Mouse (Mus musculus) heart, adult 2 months (tissue): ENCODE measurements at regions not wholly inside any gene's neighbourhood (a gene's known extent, or its start where the extent isn't known, plus 50 kb on each side); places are given as distances from the start of the nearest gene placed in this dataset.

Experiments used
- CTCF ChIP-seq: fragments of 200-600 bp; IDR thresholded peaks from 2 replicates; pipeline ENCODE4 v1.8.1; 2022; ENCODE audit warnings: antibody characterized with exemption, mild to moderate bottlenecking, moderate library complexity
- EP300 ChIP-seq: fragments of 200-500 bp; IDR thresholded peaks from 2 replicates; pipeline ENCODE4 v1.6.1; 2011; ENCODE audit warnings: low read depth, low read length, control low read depth; ENCODE audit not compliant: insufficient read depth
- POLR2A ChIP-seq: fragments of 200-500 bp; IDR thresholded peaks from 2 replicates; pipeline ENCODE4 v1.6.1; 2011; ENCODE audit warnings: mild to moderate bottlenecking, low read depth, low read length, control low read depth; ENCODE audit not compliant: insufficient read depth

DNA sequence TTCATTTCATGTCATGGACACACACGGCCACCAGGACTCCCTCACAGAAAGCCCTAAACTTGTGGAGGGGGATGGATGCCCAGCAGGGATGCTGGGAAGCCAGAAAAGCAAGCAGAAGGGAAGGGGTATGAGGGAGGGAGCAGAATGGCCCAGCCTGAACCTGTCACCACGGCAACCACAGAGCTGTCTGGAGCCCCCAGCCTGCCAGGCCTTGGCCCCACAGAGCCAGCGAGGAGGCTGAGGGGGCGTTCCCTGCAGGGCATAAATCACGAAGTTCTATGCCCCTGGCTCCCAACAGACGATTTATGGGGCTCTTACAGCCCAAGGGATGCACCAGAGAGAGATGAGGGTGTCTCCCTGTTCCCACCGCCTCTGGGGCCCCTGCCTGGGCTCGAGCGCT, 93.7 kb upstream of the Zbtb40 start:
- TF ChIP-seq POLR2A (no peak), CTCF (no peak), EP300 (no peak)
